8 mouse cellular contexts compared by ENCODE assay signal in genomic region chr2:33546879-33547278, GRCm38 (mm10).
A peak's percentile ranks its signal among the peaks of the same experiment; 100 is the strongest.
DNase-seq lines count a peak whose midpoint lies in the region; ATAC-seq and TF ChIP-seq lines count a peak whose summit lies in the region.

No protein-coding gene starts in this region.

- H3K4me1 ChIP-seq in forebrain, embryonic 15.5 days = peaks cover 43% of the 10 kb centered on the region
- peaks cover 13% of the 10 kb centered on the region; the same call in 1 of the 2 replicates for H3K4me1 ChIP-seq in midbrain, postnatal 0 days (ENCODE audit: insufficient read depth, low read length)
- peaks cover 3% of the 10 kb centered on the region; the same call in 1 of the 2 replicates for H3K4me1 ChIP-seq in liver, embryonic 11.5 days (replicated peaks; ENCODE audit: control insufficient read depth, insufficient read depth, low read length)

- no peaks in the 10 kb centered on the region for H3K36me3 ChIP-seq in forebrain, embryonic 15.5 days
- no peaks in the 10 kb centered on the region for H3K36me3 ChIP-seq in midbrain, postnatal 0 days (ENCODE audit: insufficient read depth, low read length)
- H3K36me3 ChIP-seq in liver, embryonic 11.5 days (ENCODE audit: control insufficient read depth, insufficient read depth, low read length) = no peaks in the 10 kb centered on the region

- 13% methylated on average over 6 of the region's 6 CpGs for WGBS in forebrain, embryonic 15.5 days
- 14% methylated on average over 6 of the region's 6 CpGs for WGBS in midbrain, postnatal 0 days
- 40% methylated on average over 6 of the region's 6 CpGs for WGBS in liver, embryonic 11.5 days

- H3K9ac ChIP-seq in forebrain, embryonic 15.5 days (replicated peaks) = no peak overlapping the region
- H3K9ac ChIP-seq in midbrain, postnatal 0 days (replicated peaks; ENCODE audit: low read length, poor library complexity, severe bottlenecking) = no peak overlapping the region
- no peak overlapping the region for H3K9ac ChIP-seq in liver, embryonic 11.5 days (ENCODE audit: low read depth, low read length)

- H3K4me3 ChIP-seq in forebrain, embryonic 15.5 days = no peak overlapping the region
- H3K4me3 ChIP-seq in midbrain, postnatal 0 days (ENCODE audit: low read depth, low read length) = no peak overlapping the region
- H3K4me3 ChIP-seq in liver, embryonic 11.5 days (ENCODE audit: low read depth, low read length) = no peak overlapping the region

- peaks cover 9% of the 10 kb centered on the region; the same call in 1 of the 2 replicates for H3K27me3 ChIP-seq in forebrain, embryonic 15.5 days
- no peaks in the 10 kb centered on the region for H3K27me3 ChIP-seq in midbrain, postnatal 0 days (ENCODE audit: insufficient read depth, low read length)
- peaks cover 43% of the 10 kb centered on the region for H3K27me3 ChIP-seq in liver, embryonic 11.5 days (replicated peaks; ENCODE audit: control insufficient read depth, insufficient read depth, low read length)

- H3K4me2 ChIP-seq in forebrain, embryonic 15.5 days (replicated peaks) = peak overlapping the region; percentile 16; the same call in 1 of the 2 replicates
- peak overlapping the region; percentile 2; the same call in 1 of the 2 replicates for H3K4me2 ChIP-seq in midbrain, postnatal 0 days (ENCODE audit: low read depth, low read length, poor library complexity, severe bottlenecking)
- no peak overlapping the region for H3K4me2 ChIP-seq in liver, embryonic 11.5 days

- ATAC-seq in forebrain, embryonic 15.5 days (replicated peaks) = peak; percentile 73
- ATAC-seq in midbrain, postnatal 0 days (ENCODE audit: low FRiP score) = peak; percentile 52
- ATAC-seq in megakaryocyte-erythroid progenitor cell, adult 5-6 weeks (replicated peaks; ENCODE audit: low FRiP score, low TSS enrichment, poor library complexity, severe bottlenecking) = no peak
- ATAC-seq in liver, embryonic 11.5 days (replicated peaks; ENCODE audit: low FRiP score) = no peak

- H3K9me3 ChIP-seq in forebrain, embryonic 15.5 days = no peaks in the 10 kb centered on the region
- no peaks in the 10 kb centered on the region for H3K9me3 ChIP-seq in midbrain, postnatal 0 days (ENCODE audit: low read length)
- no peaks in the 10 kb centered on the region for H3K9me3 ChIP-seq in liver, embryonic 11.5 days (ENCODE audit: control insufficient read depth, low read length)

- peak; percentile 20 to 50 for DNase-seq in kidney, postnatal 36 days
- no peak for DNase-seq in kidney, adult 18-20 months
- DNase-seq in cerebellum, adult 11 months = peak; percentile 97
- DNase-seq in left cerebral cortex, adult 18-20 months (ENCODE audit: low spot score in 2 of 2) = peak; percentile 94 to 96
- peak; percentile 96 for DNase-seq in midbrain, postnatal 0 days (ENCODE audit: low spot score)
- no peak for DNase-seq in liver, embryonic 11.5 days (ENCODE audit: low spot score)

- peak overlapping the region; percentile 92 for H3K27ac ChIP-seq in forebrain, embryonic 15.5 days (replicated peaks)
- H3K27ac ChIP-seq in midbrain, postnatal 0 days (ENCODE audit: low read depth, low read length) = peak overlapping the region; percentile 87
- H3K27ac ChIP-seq in liver, embryonic 11.5 days (ENCODE audit: low read depth, low read length) = no peak overlapping the region

- TF ChIP-seq CTCF in midbrain, postnatal 0 days (IDR thresholded peaks at IDR 0.05) = no peak

Comparison
In these comparisons a context has a peak if more than half of its experiments do, and no peak if none do; other contexts are left out.
1. DNase-seq: peak in kidney, postnatal 36 days (2 of 2), cerebellum, adult 11 months (single experiment), left cerebral cortex, adult 18-20 months (2 of 2) and midbrain, postnatal 0 days (single experiment); none in kidney, adult 18-20 months (single experiment) and liver, embryonic 11.5 days (single experiment).
2. ATAC-seq: peak in forebrain, embryonic 15.5 days (single experiment) and midbrain, postnatal 0 days (single experiment); none in megakaryocyte-erythroid progenitor cell, adult 5-6 weeks (single experiment) and liver, embryonic 11.5 days (single experiment).